Mouse (Mus musculus): ENCODE data around the gene Zxdc. TPM values are rescaled to one million over a fixed set of nuclear protein-coding genes. Genes with fewer than 3 reads are reported as not detected.

The Zxdc gene
- polyA plus RNA-seq, 1 experiment from 2014 or later, result 9.9 TPM

DNA sequence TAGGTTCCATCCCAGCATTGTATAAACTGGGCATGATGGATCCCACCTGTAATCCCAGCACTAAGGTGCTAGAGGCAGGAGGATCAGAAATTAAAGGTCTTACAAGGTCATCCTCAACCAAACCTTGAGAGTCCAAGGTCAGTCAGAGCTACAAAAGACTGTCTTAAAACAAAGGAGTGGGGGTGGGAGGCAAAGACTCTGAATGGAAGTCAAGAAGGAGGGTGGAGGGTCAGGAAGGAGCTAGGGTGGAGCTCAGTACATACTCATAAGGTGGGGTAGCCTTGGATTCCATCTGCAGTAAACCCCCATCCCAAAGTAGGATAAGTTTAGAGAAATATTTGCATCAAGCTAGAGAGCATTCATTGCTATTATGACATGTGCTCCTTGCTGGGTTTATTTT lies 83.3 kb downstream of the Zxdc start:
- H3K9me3 ChIP-seq, result no peaks in the 10 kb centered on the region
- no peak overlapping the region for H3K4me2 ChIP-seq
- no peaks in the 10 kb centered on the region for H3K4me1 ChIP-seq (replicated peaks)
- H3K4me3 ChIP-seq (replicated peaks), result no peak overlapping the region
- H3K9ac ChIP-seq (replicated peaks), result no peak overlapping the region
- no peak overlapping the region for H3K27ac ChIP-seq
- no peaks in the 10 kb centered on the region for H3K36me3 ChIP-seq
- H3K27me3 ChIP-seq, result 0 out of 2 replicates have a peak, but pooled peaks cover 3% of the 10 kb centered on the region
- ATAC-seq (ENCODE audit: insufficient number of reproducible peaks, insufficient read depth, low FRiP score, low TSS enrichment, low read depth), result no peak

Other genes with a start within 250 kb of the Zxdc start
- gene Vmn1r51, start 246.9 kb upstream of the Zxdc start, polyA plus RNA-seq (2016; fragmentation: Nextera tagmentation; extraction: Ambion mirVana), result not detected in 2 replicates
- not detected in 2 replicates for gene Vmn1r52, start 194.7 kb upstream of the Zxdc start, polyA plus RNA-seq (2016; fragmentation: Nextera tagmentation; extraction: Ambion mirVana)
- gene V1ra8, start 166.7 kb upstream of the Zxdc start, polyA plus RNA-seq (2016; fragmentation: Nextera tagmentation; extraction: Ambion mirVana), result not detected in 2 replicates
- gene Vmn1r53, start 145.1 kb upstream of the Zxdc start, polyA plus RNA-seq (2016; fragmentation: Nextera tagmentation; extraction: Ambion mirVana), result not detected in 2 replicates
- gene Vmn1r54, start 123.2 kb upstream of the Zxdc start, polyA plus RNA-seq (2016; fragmentation: Nextera tagmentation; extraction: Ambion mirVana), result not detected in 2 replicates
- gene BC048671, start 68.3 kb upstream of the Zxdc start, polyA plus RNA-seq (2016; fragmentation: Nextera tagmentation; extraction: Ambion mirVana), result not detected in 2 replicates
- not detected in 2 replicates for gene Chst13, start 44.3 kb upstream of the Zxdc start, polyA plus RNA-seq (2016; fragmentation: Nextera tagmentation; extraction: Ambion mirVana)
- gene Uroc1, start 36.2 kb upstream of the Zxdc start, polyA plus RNA-seq (2016; fragmentation: Nextera tagmentation; extraction: Ambion mirVana), result 0.06 TPM in 2 replicates
- 0.18 and 0.50 TPM in 2 replicates for gene Cfap100, start 59.3 kb downstream of the Zxdc start, polyA plus RNA-seq (2016; fragmentation: Nextera tagmentation; extraction: Ambion mirVana)
- 4.3 and 4.6 TPM in 2 replicates for gene Klf15, start 93.1 kb downstream of the Zxdc start, polyA plus RNA-seq (2016; fragmentation: Nextera tagmentation; extraction: Ambion mirVana)
- gene Aldh1l1, start 116.9 kb downstream of the Zxdc start, polyA plus RNA-seq (2016; fragmentation: Nextera tagmentation; extraction: Ambion mirVana), result 1.6 TPM in 2 replicates
- gene Slc41a3, start 235.2 kb downstream of the Zxdc start, polyA plus RNA-seq (2016; fragmentation: Nextera tagmentation; extraction: Ambion mirVana), result 2.1 and 2.7 TPM in 2 replicates

Measured in limb, embryonic 12.5 days (tissue).